Mouse (Mus musculus): ENCODE data around the gene Ttc14. TPM values are rescaled to one million over a fixed set of nuclear protein-coding genes. Genes with fewer than 3 reads are reported as not detected.
A peak's percentile ranks its signal among the peaks of the same experiment; 100 is the strongest.

Ttc14 gene
- polyA plus RNA-seq (2015; fragmentation: Nextera tagmentation; extraction: Ambion mirVana), result 59.0 and 61.3 TPM in 2 replicates

DNA sequence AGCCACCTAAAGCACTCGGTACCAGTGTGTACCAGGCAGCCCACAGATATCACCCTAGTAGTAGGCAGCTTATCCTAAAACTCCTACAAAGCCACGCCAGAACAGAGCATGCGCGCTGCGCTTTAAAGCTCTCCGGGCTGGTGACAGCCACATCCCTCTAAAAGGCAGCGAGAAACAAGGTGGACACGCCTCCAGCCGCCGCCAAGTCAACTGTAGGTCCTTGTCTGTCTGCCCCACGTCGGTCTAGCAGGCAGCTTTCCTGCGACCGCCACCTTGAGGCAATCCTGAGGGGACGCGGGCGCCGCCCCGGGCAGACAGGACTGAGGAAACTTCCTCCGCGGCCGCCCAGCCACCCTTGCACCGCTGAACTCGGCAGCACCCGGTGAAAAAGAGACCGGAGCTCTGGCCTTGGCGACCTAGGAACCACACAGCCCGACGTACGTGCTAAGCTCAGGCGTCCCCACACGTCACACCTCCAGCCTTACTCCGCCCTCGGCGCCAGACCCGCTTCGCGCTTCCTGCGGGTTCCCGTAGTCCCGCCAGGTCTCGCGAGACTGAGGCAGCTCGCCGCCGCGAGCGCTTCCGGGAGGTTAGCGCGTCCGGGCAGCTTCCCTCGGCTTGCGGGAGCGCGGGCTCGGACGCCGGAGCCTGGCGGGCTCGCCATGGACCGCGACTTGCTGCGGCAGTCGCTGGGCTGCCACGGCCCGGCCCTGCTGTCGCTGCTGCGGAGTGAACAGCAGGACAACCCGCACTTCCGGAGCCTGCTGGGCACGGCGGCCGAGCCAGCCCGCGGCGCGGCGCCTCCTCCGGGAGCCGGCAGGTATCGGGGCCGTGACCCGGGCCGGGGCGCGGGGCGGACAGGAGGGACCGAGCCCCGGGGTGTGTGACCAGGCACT, at the start of gene Ttc14:
Ttc14 (plus strand) TSS at position 216 of the 896 bp plus-strand sequence.
- Histone ChIP-seq H3K27ac (peak within 1 kb of the TSS; percentile 99), H3K9me3 (replicated peaks) (no peaks in the 10 kb centered on the region), H3K9ac (peak within 1 kb of the TSS; percentile 97), H3K36me3 (peaks cover 14% of the 10 kb centered on the region), H3K4me2 (peak within 1 kb of the TSS; percentile 69), H3K4me3 (replicated peaks) (peak within 1 kb of the TSS; percentile 98), H3K27me3 (no peaks in the 10 kb centered on the region), H3K4me1 (peaks cover 10% of the 10 kb centered on the region)
- WGBS, result under 1% methylated on average over 88 of the region's 90 CpGs
- ATAC-seq (replicated peaks; ENCODE audit: low FRiP score), result peak; percentile 100

DNA sequence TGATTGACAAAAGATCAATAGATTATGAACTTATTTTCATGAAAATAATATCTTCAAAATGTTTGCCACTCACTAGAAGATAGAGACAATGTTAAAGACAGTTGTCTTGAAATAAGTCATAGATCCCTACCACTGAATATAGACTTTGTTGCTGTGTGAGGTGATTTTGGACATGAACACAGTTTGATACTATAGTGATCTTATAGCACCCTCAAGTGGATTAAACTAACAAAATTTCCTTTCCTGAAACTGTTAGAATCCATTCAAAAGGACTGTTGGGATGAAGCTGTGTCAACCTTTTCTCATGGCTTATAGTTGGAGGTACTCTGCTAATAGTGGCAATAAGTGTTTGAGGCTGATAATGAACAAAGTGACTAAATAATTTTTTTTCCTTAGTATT, 8.7 kb upstream of the Ttc14 start:
- Histone ChIP-seq H3K27ac (no peak overlapping the region), H3K36me3 (no peaks in the 10 kb centered on the region), H3K4me1 (no peaks in the 10 kb centered on the region), H3K4me3 (replicated peaks) (no peak overlapping the region), H3K9ac (no peak overlapping the region), H3K4me2 (no peak overlapping the region), H3K9me3 (replicated peaks) (no peaks in the 10 kb centered on the region), H3K27me3 (no peaks in the 10 kb centered on the region)
- ATAC-seq (replicated peaks; ENCODE audit: low FRiP score), result no peak

DNA sequence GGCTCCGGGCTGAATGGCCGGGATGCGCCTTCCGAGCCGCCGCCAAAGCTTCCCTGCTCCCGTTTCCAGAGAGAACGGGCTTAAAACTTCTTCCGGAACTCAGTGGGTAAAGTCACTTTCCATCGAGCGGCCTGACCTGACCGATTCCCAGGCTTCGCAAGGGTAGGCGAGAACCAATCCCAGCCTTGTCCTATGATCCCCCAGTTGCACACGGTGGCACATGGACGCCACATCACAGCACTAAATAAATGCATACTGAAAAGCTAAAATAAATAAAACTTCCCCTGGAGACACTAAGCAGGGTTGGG, 835 bp downstream of the Ttc14 start:
- peaks cover 19% of the 10 kb centered on the region for H3K36me3 ChIP-seq
- under 1% methylated on average over 16 of the region's 16 CpGs for WGBS
- H3K4me2 ChIP-seq, result peak overlapping the region; percentile 69
- peak overlapping the region; percentile 97 for H3K9ac ChIP-seq
- peak overlapping the region; percentile 99 for H3K27ac ChIP-seq
- H3K4me3 ChIP-seq (replicated peaks), result peak overlapping the region; percentile 98
- H3K27me3 ChIP-seq, result no peaks in the 10 kb centered on the region
- peaks cover 10% of the 10 kb centered on the region for H3K4me1 ChIP-seq
- H3K9me3 ChIP-seq (replicated peaks), result no peaks in the 10 kb centered on the region
- peak; percentile 12 for ATAC-seq (replicated peaks; ENCODE audit: low FRiP score)

DNA sequence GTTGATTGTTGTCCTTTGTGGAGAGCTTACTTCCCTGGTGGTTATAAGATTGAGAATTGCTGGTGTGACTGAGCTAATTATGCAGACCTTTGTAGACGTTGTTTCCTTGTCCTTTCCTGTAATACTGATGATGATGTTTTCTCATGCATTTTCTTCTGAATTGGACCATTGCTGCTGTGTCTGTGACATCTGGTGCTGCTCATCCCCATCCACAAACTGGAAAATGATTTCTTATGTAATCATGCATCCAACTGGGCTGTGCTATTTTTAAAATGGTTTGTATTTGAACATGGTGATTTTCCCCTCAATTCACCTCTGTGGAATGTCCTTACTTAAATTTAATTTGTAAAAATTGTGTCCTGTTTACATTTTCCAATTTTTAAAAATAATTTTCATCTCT, 7.5 kb downstream of the Ttc14 start:
- H3K4me2 ChIP-seq, result no peak overlapping the region
- WGBS, result 94% methylated on average over 1 of the region's 1 CpGs
- H3K9ac ChIP-seq, result no peak overlapping the region
- H3K4me3 ChIP-seq (replicated peaks), result no peak overlapping the region
- no peaks in the 10 kb centered on the region for H3K27me3 ChIP-seq
- H3K9me3 ChIP-seq (replicated peaks), result no peaks in the 10 kb centered on the region
- no peaks in the 10 kb centered on the region for H3K4me1 ChIP-seq
- H3K36me3 ChIP-seq, result peaks cover 58% of the 10 kb centered on the region
- ATAC-seq (replicated peaks; ENCODE audit: low FRiP score), result no peak
- H3K27ac ChIP-seq, result no peak overlapping the region

DNA sequence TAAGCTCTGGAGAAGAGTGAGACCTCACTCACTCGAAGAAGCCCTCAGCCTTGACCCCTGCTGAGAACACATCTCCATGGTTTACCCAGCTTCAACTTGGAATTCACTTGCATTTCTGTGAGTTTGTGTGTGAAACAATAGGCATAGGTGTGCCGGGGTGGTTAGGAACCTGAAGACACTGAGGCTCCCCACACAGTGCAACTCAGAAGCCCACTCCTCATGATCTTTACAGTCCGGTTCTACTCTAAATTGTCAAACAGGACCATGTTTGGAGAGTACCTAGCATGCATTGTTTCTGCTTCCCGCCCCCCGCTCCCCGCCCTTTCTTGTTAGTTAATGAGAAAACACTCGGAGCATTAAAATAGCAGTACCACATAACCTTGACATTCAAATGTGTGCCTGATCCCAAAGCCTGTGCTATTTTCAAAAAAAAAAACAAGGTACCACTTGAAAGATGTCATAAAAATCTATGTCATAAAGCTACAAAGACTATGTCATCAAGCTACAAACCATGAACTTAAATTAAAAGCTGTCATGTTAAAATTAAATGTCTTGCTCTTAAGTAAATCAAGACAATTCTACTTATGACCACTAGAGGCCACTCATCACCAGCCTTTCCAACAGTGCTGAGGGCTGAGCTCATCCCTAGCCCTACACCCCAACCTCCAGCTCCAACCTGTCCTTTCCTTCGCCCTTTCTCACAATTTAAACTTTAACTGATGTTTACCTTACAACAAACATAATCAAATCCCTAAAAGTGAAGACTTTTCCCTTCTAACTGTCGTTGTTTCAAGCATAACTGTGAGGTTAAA, 24.7 kb downstream of the Ttc14 start:
- no peaks in the 10 kb centered on the region for H3K36me3 ChIP-seq
- H3K9ac ChIP-seq, result no peak overlapping the region
- no peaks in the 10 kb centered on the region for H3K4me1 ChIP-seq
- no peak overlapping the region for H3K4me2 ChIP-seq
- no peaks in the 10 kb centered on the region for H3K27me3 ChIP-seq
- no peaks in the 10 kb centered on the region for H3K9me3 ChIP-seq (replicated peaks)
- no peak overlapping the region for H3K4me3 ChIP-seq (replicated peaks)
- ATAC-seq (replicated peaks; ENCODE audit: low FRiP score), result 0 out of 2 replicates have a peak, but pooled peaks have one; percentile 36
- 44% methylated on average over 9 of the region's 9 CpGs for WGBS
- no peak overlapping the region for H3K27ac ChIP-seq

DNA sequence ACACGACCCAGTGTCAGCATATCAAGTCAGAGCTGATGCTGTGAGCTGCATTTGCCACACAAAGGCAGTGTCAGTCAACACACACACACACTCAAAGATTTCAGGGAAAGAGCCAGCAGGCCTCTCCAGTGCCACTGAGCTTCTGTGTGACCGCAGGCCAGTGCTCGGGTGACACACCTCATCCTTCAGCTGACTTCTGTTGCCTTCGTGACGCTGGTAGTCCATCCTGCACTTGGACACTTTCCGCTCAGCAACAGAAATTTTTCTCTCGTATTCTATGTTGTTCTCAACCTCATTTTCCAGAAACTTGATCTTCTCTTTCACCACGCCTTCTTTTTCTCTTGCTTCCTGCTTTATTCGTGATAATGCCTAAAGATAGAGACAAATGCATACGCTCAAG, 32.7 kb downstream of the Ttc14 start:
- Histone ChIP-seq H3K36me3 (no peaks in the 10 kb centered on the region), H3K4me2 (no peak overlapping the region), H3K27me3 (no peaks in the 10 kb centered on the region), H3K4me3 (replicated peaks) (no peak overlapping the region), H3K4me1 (no peaks in the 10 kb centered on the region), H3K9me3 (replicated peaks) (no peaks in the 10 kb centered on the region), H3K9ac (no peak overlapping the region), H3K27ac (no peak overlapping the region)
- no peak for ATAC-seq (replicated peaks; ENCODE audit: low FRiP score)
- WGBS, result 85% methylated on average over 10 of the region's 10 CpGs

DNA sequence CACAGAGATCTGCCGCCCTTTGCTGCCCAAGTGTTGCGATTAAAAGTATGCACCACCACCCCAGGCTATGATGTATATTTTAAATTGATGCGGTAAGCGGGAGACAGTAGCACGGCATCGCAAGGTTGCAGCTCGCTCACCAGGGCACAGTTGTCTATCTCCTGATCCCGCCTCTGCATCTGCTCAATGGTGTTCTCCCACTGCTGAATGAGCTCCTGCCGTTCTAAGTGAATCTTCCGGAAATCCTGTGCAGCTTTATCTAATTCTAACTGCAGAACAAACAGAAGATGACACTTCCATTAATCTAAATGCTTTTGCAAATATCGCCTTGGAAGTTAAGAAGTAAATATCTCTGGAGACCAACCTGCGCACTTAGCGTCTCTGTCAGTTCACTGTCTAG, 36.9 kb downstream of the Ttc14 start:
- H3K9me3 ChIP-seq (replicated peaks), result no peaks in the 10 kb centered on the region
- H3K9ac ChIP-seq, result no peak overlapping the region
- H3K27ac ChIP-seq, result no peak overlapping the region
- H3K36me3 ChIP-seq, result no peaks in the 10 kb centered on the region
- H3K4me2 ChIP-seq, result no peak overlapping the region
- H3K4me1 ChIP-seq, result no peaks in the 10 kb centered on the region
- no peak for ATAC-seq (replicated peaks; ENCODE audit: low FRiP score)
- 88% methylated on average over 13 of the region's 13 CpGs for WGBS
- no peak overlapping the region for H3K4me3 ChIP-seq (replicated peaks)
- no peaks in the 10 kb centered on the region for H3K27me3 ChIP-seq

DNA sequence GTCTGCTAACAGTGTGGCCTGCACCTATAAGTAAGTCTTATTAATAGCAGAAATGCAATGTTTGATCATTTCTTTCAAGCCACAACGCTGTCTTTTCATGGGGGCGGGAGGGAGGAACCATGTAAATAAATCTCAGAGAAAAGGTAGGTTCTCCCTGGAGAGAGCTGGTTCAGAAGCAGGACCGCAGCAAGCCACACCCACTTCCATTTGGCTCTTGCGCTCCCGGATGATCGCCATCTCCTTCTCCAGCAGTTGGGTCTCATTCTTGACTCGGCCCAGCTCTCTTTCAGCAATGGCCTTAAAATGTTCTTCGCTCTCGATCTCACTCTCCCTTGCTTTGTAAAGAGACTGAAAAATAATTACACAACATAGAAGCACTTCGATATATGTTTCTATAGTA, 39.2 kb downstream of the Ttc14 start:
- no peak for ATAC-seq (replicated peaks; ENCODE audit: low FRiP score)
- Histone ChIP-seq H3K36me3 (no peaks in the 10 kb centered on the region), H3K4me2 (peak overlapping the region; percentile 43), H3K4me1 (peaks cover 7% of the 10 kb centered on the region; the same call in 1 of the 2 replicates), H3K9ac (no peak overlapping the region), H3K4me3 (replicated peaks) (peak overlapping the region; percentile 8; the same call in 1 of the 2 replicates), H3K27me3 (no peaks in the 10 kb centered on the region), H3K9me3 (replicated peaks) (no peaks in the 10 kb centered on the region), H3K27ac (no peak overlapping the region)
- 59% methylated on average over 10 of the region's 10 CpGs for WGBS

DNA sequence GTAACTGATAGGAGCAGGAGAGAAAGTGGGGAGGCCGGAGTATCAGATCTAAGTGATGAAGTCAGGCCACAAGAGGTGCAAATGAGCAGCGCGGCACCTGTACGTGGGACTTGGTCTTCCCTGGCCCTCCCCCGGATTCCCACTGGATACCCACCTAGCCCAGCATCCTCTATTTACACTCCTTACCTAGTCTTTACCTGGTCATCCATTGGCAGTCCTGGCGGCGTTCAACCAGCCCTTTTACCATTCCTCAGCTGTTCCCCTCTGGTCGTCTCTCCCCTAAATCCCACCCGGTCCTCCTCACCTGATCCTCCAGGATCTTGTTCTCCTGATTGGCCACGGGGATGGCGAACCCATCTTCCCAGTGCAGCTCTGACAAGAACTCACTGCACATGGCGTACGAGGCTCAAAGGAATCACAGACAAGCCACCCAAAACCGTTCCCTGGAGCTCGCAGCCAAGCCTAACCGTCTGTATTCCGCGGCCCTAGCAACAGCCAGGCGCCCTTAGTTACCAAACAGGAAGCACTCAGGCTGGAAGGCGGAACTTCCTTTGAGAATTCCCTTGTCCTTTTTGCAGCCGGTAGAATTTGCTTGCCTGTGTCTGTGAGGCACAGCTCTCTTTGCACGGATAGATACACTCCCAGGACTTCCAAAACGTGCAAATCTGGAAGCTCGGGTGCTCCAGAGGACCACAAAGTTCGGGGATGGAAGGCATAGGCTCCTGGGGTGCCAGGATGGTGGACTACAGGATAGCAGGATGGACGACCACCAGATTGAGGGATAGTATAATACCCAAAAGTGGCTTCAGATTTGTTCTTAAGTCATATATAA, 44.4 kb downstream of the Ttc14 start, which contains the start of gene Ccdc39:
Ccdc39 (minus strand) TSS at position 510 of the 832 bp plus-strand sequence.
- Histone ChIP-seq H3K4me1 (peaks cover 7% of the 10 kb centered on the region; the same call in 1 of the 2 replicates), H3K4me3 (replicated peaks) (peak within 1 kb of the TSS; percentile 55), H3K9ac (peak within 1 kb of the TSS; percentile 38), H3K27ac (no peak within 1 kb of the TSS), H3K36me3 (no peaks in the 10 kb centered on the region), H3K4me2 (peak within 1 kb of the TSS; percentile 79), H3K9me3 (replicated peaks) (no peaks in the 10 kb centered on the region), H3K27me3 (no peaks in the 10 kb centered on the region)
- WGBS, result 3% methylated on average over 26 of the region's 26 CpGs
- ATAC-seq (replicated peaks; ENCODE audit: low FRiP score), result peak; percentile 97

DNA sequence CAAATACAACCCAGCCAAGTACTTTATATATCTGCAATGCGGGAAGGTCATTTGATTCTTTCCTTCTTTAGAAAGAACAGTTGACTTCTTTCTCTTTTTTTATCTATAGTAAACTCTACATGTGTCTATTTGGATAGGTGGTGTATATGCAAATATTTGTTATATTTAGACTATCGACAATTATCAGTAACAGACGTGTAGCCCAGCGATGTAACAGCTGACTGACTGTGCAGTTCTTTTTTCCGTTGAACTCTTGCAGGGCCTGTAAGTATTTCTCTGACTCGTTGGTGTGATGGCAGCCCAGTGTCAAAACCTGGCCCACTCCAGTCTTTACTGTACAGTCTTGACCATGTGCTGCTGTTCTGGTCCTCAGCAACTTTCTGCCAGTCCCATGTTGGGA, 47.0 kb downstream of the Ttc14 start:
- ATAC-seq (replicated peaks; ENCODE audit: low FRiP score), result no peak

DNA sequence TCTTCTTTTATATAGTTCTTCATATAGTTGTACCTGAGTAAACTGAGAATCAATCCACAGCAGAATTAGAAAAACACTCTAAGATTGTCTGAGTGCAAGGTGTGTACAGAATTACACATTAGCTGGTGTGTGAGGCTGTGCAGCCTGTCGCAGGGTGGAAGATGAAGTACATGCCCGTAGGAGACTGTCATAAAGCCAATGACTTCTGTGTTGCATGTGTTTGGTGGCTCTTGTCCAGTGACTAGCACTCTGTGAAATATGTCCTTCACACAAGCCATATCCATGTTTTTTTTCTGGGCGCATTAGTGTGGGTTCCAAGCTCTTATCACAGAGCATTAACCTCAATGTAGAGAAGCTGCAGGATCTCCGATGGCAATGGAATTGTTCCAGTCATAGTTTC, 51.2 kb downstream of the Ttc14 start:
- Histone ChIP-seq H3K36me3 (no peaks in the 10 kb centered on the region), H3K9me3 (replicated peaks) (no peaks in the 10 kb centered on the region), H3K4me1 (no peaks in the 10 kb centered on the region), H3K27ac (no peak overlapping the region), H3K9ac (no peak overlapping the region), H3K4me2 (no peak overlapping the region), H3K27me3 (no peaks in the 10 kb centered on the region), H3K4me3 (replicated peaks) (no peak overlapping the region)
- ATAC-seq (replicated peaks; ENCODE audit: low FRiP score), result no peak
- 83% methylated on average over 4 of the region's 4 CpGs for WGBS

More for the DNA sequence above, 47.0 kb downstream of the Ttc14 start:
- 86% methylated on average over 6 of the region's 6 CpGs for WGBS
- no peaks in the 10 kb centered on the region for H3K36me3 ChIP-seq
- no peaks in the 10 kb centered on the region for H3K27me3 ChIP-seq
- H3K4me1 ChIP-seq, result peaks cover 7% of the 10 kb centered on the region; the same call in 1 of the 2 replicates
- no peak overlapping the region for H3K9ac ChIP-seq
- H3K4me2 ChIP-seq, result no peak overlapping the region
- H3K4me3 ChIP-seq (replicated peaks), result no peak overlapping the region
- H3K9me3 ChIP-seq (replicated peaks), result no peaks in the 10 kb centered on the region
- no peak overlapping the region for H3K27ac ChIP-seq

All from kidney, embryonic 15.5 days (tissue).